Mouse (Mus musculus): Measurements from ENCODE around the gene Slc41a2.
A peak's percentile ranks its signal among the peaks of the same experiment; 100 is the strongest.

The Slc41a2 gene

DNA sequence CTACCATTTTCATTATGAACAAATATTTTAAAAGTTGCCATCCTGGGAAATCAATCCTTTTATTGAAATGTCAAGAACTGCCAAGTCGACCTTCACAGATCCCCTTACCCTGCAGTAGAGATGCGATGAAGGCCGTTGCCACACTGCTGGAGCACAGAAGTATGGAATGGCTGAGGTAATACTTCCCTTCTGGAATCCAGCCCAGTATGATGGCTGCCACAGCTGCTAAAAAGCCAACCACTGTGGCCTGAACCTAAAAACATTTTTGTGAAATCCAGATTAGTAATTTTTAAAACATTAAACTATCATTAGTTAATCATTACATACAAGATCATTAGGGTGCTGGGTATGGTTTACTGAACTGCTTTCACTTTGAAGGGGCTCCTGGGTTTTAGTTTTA is 36.6 kb downstream of the Slc41a2 start:
- peak; percentile 57 for DNase-seq

DNA sequence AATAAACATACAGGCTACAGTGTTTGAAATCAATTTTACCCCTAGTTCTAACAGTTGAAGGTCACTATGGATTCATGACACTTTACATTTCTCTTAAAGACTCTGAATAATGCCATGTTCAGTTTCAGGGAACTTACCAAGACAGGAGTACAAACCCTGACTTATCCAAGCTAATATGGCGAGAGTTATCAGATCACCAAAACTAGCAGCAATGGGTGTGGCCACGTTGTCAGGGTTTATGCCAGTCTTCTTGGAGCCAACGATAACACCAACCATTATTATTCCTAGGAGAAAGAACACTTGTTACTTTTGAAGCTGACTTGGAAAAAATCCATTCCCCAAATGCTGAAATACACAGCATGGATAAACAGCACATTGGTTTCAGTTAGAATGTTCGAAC is 40.7 kb downstream of the Slc41a2 start:
- no peak for DNase-seq

- DNase-seq: peak; percentile 19
Observed at GRCm38 (mm10) chr10:83294746-83295145, 42.9 kb downstream of the Slc41a2 start.

- no peak for DNase-seq
Observed at GRCm38 (mm10) chr10:83293352-83293751, 44.3 kb downstream of the Slc41a2 start.

- DNase-seq: no peak
Observed at GRCm38 (mm10) chr10:83291731-83292130, 46.0 kb downstream of the Slc41a2 start.

GRCm38 (mm10) chr10:83287828-83288227 is 49.9 kb downstream of the Slc41a2 start:
- no peak for DNase-seq

DNA sequence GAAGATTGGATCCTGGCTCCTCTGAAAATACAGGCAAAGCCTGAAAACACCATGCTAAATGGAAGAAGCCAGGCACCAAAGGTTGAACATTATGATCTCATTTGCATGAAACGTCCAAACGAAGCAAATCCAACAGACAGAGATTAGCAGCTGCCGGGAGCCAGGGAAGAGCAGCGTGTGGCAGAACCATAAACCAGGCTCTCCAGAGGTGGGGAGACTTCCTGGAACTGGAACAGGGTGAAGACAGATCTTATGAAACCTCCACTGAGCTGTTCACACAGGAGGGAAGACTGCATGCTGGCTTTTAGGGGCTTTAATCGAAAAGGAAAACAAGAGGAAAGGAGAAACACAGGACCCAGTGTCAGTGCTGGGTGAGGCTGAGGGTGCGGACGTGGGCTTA is 51.3 kb downstream of the Slc41a2 start:
- no peak for DNase-seq

DNA sequence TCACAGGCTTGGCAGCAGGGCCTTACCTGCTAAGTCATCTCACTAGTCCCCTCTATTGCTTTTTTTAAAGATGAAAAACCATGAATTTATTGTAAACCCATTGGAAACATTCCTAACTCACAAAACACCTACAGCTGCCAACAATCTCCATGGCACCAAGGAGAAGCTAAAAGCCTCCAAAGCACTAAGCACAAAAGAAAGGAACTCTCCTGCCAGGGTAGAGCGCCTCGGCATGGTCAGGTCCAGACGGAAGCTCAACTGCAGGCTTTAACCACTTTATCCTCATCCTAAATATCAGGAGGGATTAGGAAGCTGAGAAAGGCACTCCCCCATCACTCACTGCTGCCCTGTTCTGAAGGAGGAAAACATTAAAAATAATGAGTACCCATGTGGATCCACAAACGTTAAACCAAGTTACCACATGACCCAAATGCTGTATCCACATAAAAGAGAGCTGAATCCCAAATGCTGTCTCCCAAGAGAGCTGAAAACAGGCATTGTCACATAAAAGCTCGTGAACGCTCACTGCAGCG is 51.9 kb downstream of the Slc41a2 start:
- no peak for DNase-seq

- no peak for DNase-seq
Observed at GRCm38 (mm10) chr10:83284916-83285315, 52.8 kb downstream of the Slc41a2 start.

DNA sequence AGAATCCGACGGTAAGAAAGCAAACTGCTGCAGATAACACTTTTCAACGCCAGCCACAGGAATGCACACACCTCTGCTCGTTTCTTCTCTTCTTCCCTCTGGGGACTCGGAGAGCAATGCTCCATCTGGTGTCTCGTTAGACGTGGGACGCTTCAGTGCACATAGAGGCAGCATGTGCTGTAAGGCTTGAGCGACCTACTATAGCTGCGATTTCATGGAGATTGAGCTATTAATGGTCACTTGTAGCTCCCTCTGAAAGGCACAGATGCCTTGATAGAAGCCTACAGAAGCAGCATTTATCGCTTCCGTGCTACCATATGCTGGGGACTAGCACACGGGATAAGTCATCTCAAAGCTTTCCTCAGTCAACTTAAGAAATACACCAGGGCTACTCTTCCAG is 71.0 kb downstream of the Slc41a2 start:
- DNase-seq: no peak

GRCm38 (mm10) chr10:83266241-83266640 is 71.4 kb downstream of the Slc41a2 start:
- DNase-seq: no peak

DNA sequence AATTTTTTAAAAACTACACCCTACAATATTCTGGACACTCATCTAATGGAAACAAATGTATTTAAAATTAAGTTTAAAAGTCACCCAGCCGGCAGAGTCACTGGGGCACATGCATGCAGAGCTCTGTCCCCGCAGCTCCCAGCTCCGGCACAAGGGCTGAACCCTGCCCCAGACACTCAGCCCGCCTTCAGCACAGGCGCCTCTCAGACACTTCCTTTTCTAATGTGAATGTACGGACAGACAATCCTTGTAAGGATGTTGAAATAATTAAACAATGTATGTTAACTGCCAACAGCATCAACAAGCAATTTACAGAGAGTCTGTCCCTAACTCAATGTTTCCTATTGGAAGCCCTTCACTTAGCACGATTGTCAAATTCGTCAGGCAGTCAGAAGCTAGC is 73.0 kb downstream of the Slc41a2 start:
- DNase-seq: no peak

GRCm38 (mm10) chr10:83264056-83264455 is 73.6 kb downstream of the Slc41a2 start:
- no peak for DNase-seq

- DNase-seq: no peak
Observed at GRCm38 (mm10) chr10:83261264-83261663, 76.4 kb downstream of the Slc41a2 start.

GRCm38 (mm10) chr10:83251377-83251776 is 86.3 kb downstream of the Slc41a2 start:
- DNase-seq: peak; percentile 35

- DNase-seq: no peak
Observed at GRCm38 (mm10) chr10:83248036-83248435, 89.6 kb downstream of the Slc41a2 start.

GRCm38 (mm10) chr10:83245720-83246119 is 92.0 kb downstream of the Slc41a2 start:
- no peak for DNase-seq

- DNase-seq: peak; percentile 71
Observed at GRCm38 (mm10) chr10:83244131-83244530, 93.6 kb downstream of the Slc41a2 start.

GRCm38 (mm10) chr10:83242106-83242686 is 95.5 kb downstream of the Slc41a2 start:
- no peak for DNase-seq

DNA sequence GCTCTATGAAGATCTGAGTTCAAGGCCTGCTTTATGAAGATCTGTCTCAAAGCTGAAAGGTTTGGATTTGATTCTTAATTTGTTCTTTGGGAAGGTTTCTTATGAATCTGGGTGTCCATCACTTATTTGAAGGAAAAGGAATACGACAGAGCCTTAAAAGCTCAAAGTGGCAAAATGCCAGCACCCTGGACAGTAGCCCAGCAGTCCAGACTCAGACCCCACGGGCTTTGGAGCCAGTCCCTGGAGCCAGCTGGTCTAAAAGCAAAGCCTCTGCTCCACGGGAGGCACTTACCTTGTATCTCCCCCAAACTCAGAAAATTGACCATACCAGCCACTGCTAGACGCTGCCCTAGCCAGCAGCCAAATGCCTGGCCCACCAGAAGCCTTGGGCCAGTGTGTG is 103.3 kb downstream of the Slc41a2 start:
- DNase-seq: no peak

GRCm38 (mm10) chr10:83233967-83234366 is 103.7 kb downstream of the Slc41a2 start:
- DNase-seq: no peak

GRCm38 (mm10) chr10:83228626-83229025 is 109.1 kb downstream of the Slc41a2 start:
- no peak for DNase-seq

- DNase-seq: peak; percentile 28
Observed at GRCm38 (mm10) chr10:83224999-83225398, 112.7 kb downstream of the Slc41a2 start.

DNA sequence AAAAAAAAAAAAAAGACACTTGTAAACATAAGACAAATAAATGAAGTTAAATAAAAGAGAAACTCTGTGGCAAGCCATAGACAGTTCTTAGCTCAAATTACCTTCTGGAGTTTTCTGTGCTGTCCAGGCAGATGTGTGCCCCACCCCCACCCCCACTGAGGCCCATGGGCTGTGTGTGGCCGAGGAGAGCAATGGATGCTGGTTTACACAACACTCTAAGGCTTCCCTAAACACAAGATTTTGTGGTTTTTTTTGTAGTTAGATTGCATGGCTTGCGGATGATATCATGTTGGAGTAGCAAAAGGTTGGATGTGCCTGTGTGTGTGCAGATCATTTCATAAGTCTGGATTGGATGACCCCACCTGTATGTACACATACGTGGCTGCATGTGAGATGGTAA is 116.8 kb downstream of the Slc41a2 start:
- no peak for DNase-seq

DNA sequence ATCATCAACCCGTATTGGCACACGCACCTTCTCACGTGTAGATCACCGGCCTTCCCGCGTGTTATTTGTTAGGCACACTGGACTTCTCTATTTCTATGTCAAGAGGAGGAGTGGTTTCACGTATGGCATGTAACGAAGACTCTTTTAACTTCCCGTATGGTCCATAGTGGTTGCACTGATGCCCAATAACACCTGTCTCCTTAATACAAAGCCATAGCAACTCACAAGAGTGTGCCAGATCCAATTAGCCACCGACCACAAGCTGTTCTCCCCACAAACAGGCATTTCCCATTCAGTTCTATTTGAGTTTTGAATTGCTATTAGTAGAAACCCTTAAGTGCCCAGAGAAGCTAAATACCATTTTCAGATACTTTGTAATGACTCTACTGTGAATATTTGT is 117.5 kb downstream of the Slc41a2 start:
- no peak for DNase-seq
